Mouse (Mus musculus) kidney, adult 2 months (tissue): Measurements from ENCODE around the gene Wnt4.

Source experiments
- CTCF ChIP-seq: fragments of 200-500 bp; conservative IDR thresholded peaks from 2 replicates; pipeline ENCODE4 v1.5.1; 2011; ENCODE audit warnings: low read depth, mild to moderate bottlenecking, control low read depth, low read length, moderate library complexity, mixed read lengths; ENCODE audit not compliant: insufficient read depth, insufficient read length
- POLR2A ChIP-seq: fragments of 200-500 bp; IDR thresholded peaks from one replicate; pipeline ENCODE4 v1.6.1; 2011; ENCODE audit warnings: low read depth, low read length, control low read depth

DNA sequence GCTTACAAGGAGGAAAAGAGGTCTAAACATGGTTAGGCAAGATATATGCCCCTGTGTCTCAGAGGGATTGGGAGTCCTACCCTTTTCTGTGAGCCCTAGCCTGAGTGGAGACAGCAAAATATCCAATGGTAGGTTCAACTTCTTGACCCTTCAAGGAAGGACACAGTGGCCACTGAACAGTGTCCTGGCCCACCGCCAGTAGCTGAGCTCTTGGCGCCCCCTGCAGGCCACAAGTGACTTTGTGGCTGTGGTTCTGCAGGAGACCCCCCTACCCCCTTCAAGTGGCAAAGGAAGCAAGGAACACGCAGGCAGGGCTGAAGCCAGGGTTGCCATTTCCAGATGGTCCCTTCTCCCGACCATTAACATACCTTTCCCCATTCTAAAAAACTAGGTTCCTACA lies 10.5 kb downstream of the Wnt4 start:
- no peak for TF ChIP-seq POLR2A
- peak; percentile 82 for TF ChIP-seq CTCF
